Mouse (Mus musculus): ENCODE measurements around the gene Camk2g.

Camk2g gene

GRCm38 (mm10) chr14:20701554-20701953 lies 92.3 kb downstream of the Camk2g start:
- DNase-seq (ENCODE audit: low spot score): no peak

DNA sequence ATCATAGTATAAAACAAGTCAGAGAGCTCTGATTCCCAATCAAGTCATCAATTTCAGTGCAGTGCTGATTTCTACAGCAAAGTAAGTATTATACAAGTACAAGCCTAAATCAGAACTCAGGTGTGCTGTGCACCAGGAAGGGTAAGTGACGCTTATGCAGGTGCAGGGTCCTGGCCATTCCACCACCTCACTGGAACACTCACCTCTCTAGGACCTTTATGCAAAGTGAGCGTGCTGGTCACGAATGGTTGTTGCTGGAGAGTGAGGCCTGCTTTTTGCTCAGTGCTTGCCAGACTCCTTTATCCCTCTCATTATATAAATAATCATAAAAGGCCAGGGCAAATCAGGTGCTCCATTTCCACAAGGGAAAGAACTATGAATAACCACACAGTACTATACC lies 93.5 kb downstream of the Camk2g start:
- DNase-seq (ENCODE audit: low spot score): no peak

- DNase-seq (ENCODE audit: low spot score): no peak
These were observed 95.4 kb downstream of the Camk2g start for GRCm38 (mm10) chr14:20698515-20698914.

DNA sequence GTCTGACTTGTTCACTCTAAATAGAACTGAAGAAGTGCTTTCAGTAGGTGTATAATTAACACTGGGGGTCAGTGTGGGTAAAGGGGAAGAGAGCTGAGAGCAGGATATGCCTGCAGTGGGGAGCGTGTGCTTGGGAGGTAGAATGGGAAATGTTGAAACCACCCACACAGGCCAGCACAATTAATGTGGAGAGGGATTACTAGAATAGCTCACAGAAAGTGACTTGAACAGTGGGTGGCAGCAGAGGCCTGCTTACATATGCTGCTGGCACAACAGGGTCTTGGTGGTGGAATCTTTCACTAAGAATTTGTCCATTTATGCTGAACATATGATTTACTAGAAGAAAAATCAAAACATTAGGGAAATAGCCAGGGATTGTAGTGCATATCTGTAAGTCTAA lies 96.9 kb downstream of the Camk2g start:
- DNase-seq (ENCODE audit: low spot score): no peak

DNA sequence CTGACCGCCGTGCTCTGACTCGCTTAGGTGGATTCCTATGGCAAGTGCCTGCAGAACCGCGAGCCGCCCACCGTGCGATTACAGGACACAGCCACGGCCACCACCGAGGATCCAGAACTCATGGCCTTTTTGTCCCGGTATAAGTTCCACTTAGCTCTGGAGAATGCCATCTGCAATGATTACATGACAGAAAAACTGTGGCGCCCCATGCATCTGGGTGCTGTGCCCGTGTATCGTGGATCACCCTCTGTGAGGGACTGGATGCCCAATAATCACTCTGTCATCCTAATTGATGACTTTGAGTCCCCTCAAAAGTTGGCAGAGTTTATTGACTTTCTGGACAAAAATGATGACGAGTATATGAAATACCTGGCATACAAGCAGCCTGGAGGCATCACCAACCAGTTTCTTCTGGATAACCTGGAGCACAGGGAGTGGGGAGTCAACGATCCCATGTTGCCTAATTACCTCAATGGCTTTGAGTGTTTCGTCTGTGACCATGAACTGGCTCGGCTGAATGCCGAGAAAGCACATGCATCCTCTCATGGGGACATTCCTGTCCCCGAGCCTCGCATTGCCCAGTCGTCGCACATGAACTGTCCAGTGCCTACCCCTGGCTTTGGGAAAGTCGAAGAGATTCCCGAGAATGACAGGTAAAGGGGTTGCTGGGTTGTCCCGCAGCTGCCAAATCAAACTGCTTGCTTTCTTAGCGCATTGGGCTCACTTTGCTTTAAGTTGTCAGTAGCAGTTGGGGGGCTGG lies 97.9 kb downstream of the Camk2g start:
- no peak for DNase-seq (ENCODE audit: low spot score)

DNA sequence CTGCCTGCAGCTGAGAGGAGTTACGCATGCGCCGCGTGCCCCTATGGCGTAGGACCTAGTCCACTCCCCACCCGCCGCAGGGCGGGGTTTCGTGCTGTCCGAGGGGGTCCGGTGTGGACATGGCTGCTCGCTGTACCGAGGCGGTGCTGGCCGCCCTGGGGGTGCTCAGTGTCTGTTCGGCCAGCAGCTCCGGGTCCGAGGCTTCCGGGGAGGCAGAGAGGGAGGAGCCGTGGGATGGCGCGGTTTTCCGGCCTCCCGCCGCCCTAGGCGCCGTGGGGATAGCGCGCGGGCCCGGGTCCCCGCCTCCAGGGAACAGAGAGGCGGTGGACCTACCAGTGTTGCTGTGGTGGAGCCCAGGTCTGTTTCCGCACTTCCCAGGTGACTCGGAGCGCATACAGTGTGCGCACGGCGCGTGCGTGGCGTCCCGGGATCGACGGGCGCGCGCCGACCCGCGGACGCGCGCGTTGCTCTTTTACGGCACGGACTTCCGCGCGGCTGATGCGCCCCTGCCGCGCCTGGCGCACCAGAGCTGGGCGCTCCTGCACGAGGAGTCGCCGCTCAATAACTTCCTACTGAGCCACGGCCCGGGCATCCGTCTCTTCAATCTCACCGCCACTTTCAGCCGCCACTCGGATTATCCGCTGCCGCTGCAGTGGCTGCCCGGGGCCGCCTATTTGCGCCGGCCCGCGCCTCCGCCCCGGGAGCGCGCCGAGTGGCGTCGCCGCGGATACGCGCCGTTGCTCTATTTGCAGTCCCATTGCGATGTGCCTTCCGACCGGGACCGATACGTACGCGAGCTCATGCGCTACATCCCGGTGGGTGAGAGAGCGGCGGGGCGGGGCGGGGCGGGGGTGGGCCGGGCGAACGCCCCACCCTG lies 98.8 kb downstream of the Camk2g start, which contains the start of gene Fut11:
TSS of gene Fut11 (plus strand) at position 85 of the 877 bp plus-strand sequence.
- peak; percentile 54 for DNase-seq (ENCODE audit: low spot score)

GRCm38 (mm10) chr14:20694185-20694883 lies 99.6 kb downstream of the Camk2g start:
- DNase-seq (ENCODE audit: low spot score): no peak

GRCm38 (mm10) chr14:20693589-20694101 lies 100.2 kb downstream of the Camk2g start:
- DNase-seq (ENCODE audit: low spot score): no peak

DNA sequence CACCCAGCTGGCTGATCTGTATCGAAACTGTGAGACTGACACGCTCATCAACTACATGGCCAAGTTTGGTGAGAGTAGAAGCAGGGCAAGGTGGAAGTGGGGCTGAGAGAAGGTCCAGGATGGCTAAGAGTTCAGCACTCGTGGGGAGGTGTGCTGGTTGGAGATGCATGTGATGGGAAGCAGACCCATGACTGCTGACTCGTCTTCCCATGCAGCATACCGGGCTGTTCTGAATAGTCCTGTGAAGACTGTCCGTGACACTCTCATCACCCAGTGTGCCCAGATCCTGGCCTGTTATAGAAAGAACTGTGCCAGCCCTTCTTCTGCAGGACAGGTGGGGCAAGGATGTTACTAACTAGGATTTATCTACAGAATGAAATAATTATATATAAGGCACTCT lies 102.1 kb downstream of the Camk2g start:
- DNase-seq (ENCODE audit: low spot score): no peak

DNA sequence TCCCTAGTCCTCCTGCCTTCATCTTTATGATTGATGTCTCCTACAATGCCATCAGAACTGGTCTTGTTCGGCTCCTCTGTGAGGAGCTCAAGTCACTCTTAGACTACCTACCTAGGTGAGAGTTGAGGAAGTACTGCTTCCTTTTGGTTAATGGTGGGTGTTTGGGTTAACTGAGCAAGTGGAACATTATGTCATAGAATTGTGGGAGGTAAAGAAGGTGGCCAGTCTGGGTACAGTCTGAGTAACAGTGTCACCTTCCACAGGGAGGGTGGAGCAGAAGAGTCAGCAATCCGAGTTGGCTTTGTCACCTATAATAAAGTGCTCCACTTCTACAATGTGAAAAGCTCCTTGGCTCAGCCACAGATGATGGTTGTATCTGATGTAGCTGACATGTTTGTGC lies 104.9 kb downstream of the Camk2g start:
- no peak for DNase-seq (ENCODE audit: low spot score)

DNA sequence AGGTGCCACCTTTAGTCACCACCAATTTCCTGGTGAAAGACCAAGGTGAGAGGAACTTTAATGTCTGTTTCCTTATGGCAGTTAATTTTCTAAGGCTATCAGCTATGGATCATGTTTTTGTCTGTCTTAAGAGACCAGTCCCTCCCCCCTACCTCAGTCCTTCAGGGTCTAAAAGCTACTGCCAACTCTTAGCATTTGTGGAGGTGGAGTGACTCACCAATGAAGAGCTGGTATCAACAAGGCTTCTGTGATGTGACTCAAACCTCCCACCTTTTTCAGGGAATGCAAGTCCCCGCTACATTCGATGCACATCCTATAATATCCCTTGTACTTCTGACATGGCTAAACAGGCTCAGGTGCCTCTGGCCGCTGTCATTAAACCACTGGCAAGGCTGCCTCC lies 107.3 kb downstream of the Camk2g start:
- DNase-seq (ENCODE audit: low spot score): no peak

All from urinary bladder, postnatal 10 days (tissue).